Mouse (Mus musculus) cerebellum, adult 2 months (tissue): ENCODE results near the gene Mup4. TPM values are rescaled to one million over a fixed set of nuclear protein-coding genes. Genes with fewer than 3 reads are reported as not detected.

Experiments
- DNase-seq, 2 experiments: peaks; one replicate each; pipeline ENCODE4 v3.0.0; 2021
- H3K27ac ChIP-seq: fragments of 200-500 bp; 2 replicates; pipeline ENCODE4 v1.5.1; 2012; ENCODE audit warnings: low read length, control low read depth, inconsistent platforms; ENCODE audit not compliant: insufficient read depth
- H3K27me3 ChIP-seq: fragments of 200-500 bp; 2 replicates; pipeline ENCODE4 v1.6.1; 2012; ENCODE audit warnings: inconsistent platforms, mild to moderate bottlenecking, low read length, moderate library complexity; ENCODE audit not compliant: control insufficient read depth, insufficient read depth
- H3K4me1 ChIP-seq: fragments of 200-500 bp; 2 replicates; pipeline ENCODE4 v1.6.1; 2011; ENCODE audit warnings: low read length; ENCODE audit not compliant: control insufficient read depth, insufficient read depth
- H3K4me3 ChIP-seq: fragments of 200-500 bp; replicated peaks from 2 replicates; pipeline ENCODE3; 2011; ENCODE audit warnings: mild to moderate bottlenecking, low read depth, low read length, control low read depth; ENCODE audit not compliant: insufficient read depth
- CTCF ChIP-seq: fragments of 200-500 bp; IDR thresholded peaks from 2 replicates; pipeline ENCODE4 v1.5.1; 2011; ENCODE audit warnings: low read depth, mild to moderate bottlenecking, control low read depth, low read length, moderate library complexity, borderline replicate concordance; ENCODE audit not compliant: insufficient read depth
- POLR2A ChIP-seq: fragments of 200-500 bp; IDR thresholded peaks from 2 replicates; pipeline ENCODE4 v1.6.1; 2011; ENCODE audit warnings: low read length, control low read depth, borderline replicate concordance; ENCODE audit not compliant: insufficient read depth
- WGBS: fragments of 180-500 bp; shearing (Covaris S2); methylation state at CpG from one replicate; pipeline ENCODE4 v1.1.7; 2018; 5-methylcytosine and 5-hydroxymethylcytosine counted together
- polyA plus RNA-seq: library from polyadenylated mRNA; depleted of rRNA; stranded (reverse); fragments of >200 nt; gene quantifications from 2 replicates; pipeline ENCODE4 v1.2.3, GENCODE M21; 2012; rRNA removed

Gene Mup4
- polyA plus RNA-seq, 1 experiment, result not detected

GRCm38 (mm10) chr4:59917966-59918365 lies 42.5 kb downstream of the Mup4 start:
- Histone ChIP-seq H3K27ac (no peak overlapping the region), H3K27me3 (no peaks in the 10 kb centered on the region), H3K4me3 (no peak overlapping the region), H3K4me1 (peaks cover 3% of the 10 kb centered on the region; the same call in 1 of the 2 replicates)
- no peak for DNase-seq
- WGBS, result 95% methylated on average over 3 of the region's 3 CpGs
- TF ChIP-seq POLR2A (no peak), CTCF (no peak)

DNA sequence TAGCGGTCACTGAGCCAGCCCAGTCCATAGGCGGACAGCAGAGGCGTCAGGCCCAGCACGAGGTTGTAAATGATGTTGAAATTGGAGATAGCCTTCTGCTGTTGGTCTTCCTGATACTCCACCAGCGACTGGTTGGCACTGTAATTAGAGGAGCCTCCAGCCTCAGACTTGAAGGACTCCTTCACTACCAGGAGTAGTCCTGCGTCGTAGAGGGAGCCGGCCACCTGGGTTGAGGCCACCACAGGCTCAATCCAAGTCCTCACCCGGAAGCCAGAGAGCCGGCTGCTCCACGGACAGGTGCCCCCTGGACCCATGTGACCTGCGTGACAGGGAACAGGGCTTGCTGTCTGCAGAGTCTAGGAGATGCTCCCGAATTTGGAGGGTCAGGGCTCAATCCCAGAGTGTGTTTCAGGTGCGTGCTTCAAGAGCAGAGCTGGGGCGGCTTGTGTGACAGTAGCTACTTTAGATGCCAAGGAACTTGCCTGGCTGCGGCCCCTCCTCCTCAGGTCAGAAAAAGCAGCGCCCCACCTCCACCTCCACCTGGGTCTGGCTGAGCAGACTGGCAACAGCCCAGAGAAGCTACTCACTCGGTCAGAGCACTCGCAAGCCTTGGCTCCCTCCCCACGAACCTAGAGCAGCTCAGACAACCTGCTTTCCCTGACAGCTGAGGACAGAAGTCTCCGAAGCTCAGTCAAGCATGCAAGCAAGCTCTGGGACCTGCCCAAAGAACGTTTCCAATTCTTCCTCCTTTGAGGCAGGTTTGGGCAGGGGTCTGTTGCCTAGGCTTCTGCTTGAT lies 45.7 kb downstream of the Mup4 start, which contains the start of gene Slc46a2:
Gene Slc46a2 (minus strand): TSS at position 449 of the 796 bp plus-strand sequence.
- TF ChIP-seq POLR2A (no peak), CTCF (no peak)
- no peak within 1 kb of the TSS for H3K4me3 ChIP-seq
- H3K27me3 ChIP-seq, result no peaks in the 10 kb centered on the region
- H3K27ac ChIP-seq, result no peak within 1 kb of the TSS
- peak; percentile 42 to 58 for DNase-seq
- 15% methylated on average over 22 of the region's 22 CpGs for WGBS
- H3K4me1 ChIP-seq, result peaks cover 3% of the 10 kb centered on the region; the same call in 1 of the 2 replicates

DNA sequence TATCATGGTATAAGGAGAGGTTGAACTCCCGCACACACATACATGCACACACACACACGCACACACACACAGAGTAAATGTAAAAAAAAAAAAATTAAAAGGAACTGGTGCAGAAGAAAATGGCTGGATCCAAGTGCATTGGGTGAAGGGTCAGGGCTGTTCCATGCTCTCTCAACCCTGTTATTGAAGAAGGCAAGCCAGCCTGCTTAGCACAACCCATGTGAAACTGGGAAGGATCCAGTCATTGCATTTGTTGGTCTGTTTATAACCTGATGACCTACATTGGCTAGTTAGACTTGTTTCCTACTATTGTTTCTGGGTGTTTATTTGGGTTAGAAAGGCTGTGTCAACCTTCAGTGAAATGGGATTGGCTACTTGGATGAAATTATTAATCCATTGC lies 51.7 kb downstream of the Mup4 start:
- no peak for DNase-seq
- Histone ChIP-seq H3K4me1 (no peaks in the 10 kb centered on the region), H3K4me3 (no peak overlapping the region), H3K27me3 (no peaks in the 10 kb centered on the region), H3K27ac (no peak overlapping the region)
- TF ChIP-seq CTCF (no peak), POLR2A (no peak)
- 93% methylated on average over 2 of the region's 2 CpGs for WGBS

DNA sequence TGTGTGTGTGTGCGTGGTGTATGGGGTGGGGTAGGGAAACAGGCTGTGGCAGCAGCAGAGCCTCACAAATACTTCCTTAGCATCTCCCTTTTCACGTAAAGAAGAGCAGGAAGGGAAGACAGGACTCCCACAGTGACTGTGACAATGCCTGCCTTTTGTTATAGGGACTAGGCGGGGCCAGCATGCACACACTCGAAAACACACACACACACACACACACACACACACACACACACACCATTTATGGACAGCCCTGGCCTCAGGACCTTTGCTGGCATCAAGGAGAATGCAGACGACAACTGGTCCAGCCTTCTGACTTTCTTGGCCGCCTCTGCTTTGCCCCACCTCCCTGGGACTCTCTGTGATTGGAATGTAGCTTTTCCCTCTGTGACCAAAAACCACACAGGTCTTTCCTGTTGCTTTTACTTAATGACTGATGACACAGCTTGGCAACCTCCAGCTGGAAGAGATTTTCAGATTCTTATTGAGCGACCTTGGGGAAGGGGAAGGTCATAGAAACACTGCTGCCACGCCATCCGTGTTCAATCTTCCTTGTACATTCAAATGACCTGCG lies 52.8 kb downstream of the Mup4 start:
- Histone ChIP-seq H3K4me3 (no peak overlapping the region), H3K4me1 (no peaks in the 10 kb centered on the region), H3K27me3 (no peaks in the 10 kb centered on the region), H3K27ac (no peak overlapping the region)
- DNase-seq, result no peak
- WGBS, result 48% methylated on average over 10 of the region's 10 CpGs
- TF ChIP-seq CTCF (no peak), POLR2A (no peak)

DNA sequence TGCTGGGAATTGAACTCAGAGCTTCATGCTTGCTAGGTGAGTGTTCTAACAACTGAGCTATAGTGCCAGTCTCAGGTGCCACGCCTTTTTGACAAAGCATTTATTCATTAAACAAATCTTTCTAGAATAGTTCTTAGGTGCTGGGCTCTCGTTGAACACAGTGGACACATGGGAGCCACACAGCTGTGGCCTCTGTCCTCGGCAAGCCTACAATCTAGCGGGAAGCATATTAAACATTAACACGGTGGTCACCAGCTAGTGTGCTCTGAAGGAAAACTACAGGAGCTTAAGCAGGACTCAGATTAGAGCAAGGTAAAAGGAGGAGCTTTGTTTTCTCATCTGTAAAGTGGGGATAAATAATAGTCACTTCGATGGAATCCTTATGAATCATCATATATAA lies 53.4 kb downstream of the Mup4 start:
- WGBS, result 87% methylated on average over 6 of the region's 6 CpGs
- Histone ChIP-seq H3K27ac (no peak overlapping the region), H3K27me3 (no peaks in the 10 kb centered on the region), H3K4me1 (no peaks in the 10 kb centered on the region), H3K4me3 (no peak overlapping the region)
- TF ChIP-seq CTCF, result no peak
- TF ChIP-seq POLR2A, result no peak
- DNase-seq, result no peak

Other genes starting within 250 kb of the Mup4 start
- 22.5 and 23.3 TPM in 2 replicates for gene Inip, start 159.1 kb downstream of the Mup4 start, polyA plus RNA-seq
- 24.7 and 26.1 TPM in 2 replicates for gene Snx30, start 154.9 kb downstream of the Mup4 start, polyA plus RNA-seq
- not detected in 2 replicates for gene Slc46a2, start 45.7 kb downstream of the Mup4 start, polyA plus RNA-seq
- gene Mup6, start 3.6 kb upstream of the Mup4 start, polyA plus RNA-seq, result not detected in 2 replicates
- gene Mup7, start 109.8 kb upstream of the Mup4 start, polyA plus RNA-seq, result not detected in 2 replicates
- not detected in 2 replicates for gene Mup2, start 193.6 kb upstream of the Mup4 start, polyA plus RNA-seq